Mouse (Mus musculus) myocyte (in vitro differentiated cells): ENCODE measurements around the gene Gatad2a. TPM values are rescaled to one million over a fixed set of nuclear protein-coding genes. Genes with fewer than 3 reads are reported as not detected.
A peak's percentile ranks its signal among the peaks of the same experiment; 100 is the strongest.

Experiments
- H3K27me3 ChIP-seq: one replicate; pipeline ENCODE4 v1.6.1; 2011; ENCODE audit not compliant: control insufficient read depth, insufficient read depth, insufficient read length
- H3K36me3 ChIP-seq: one replicate; pipeline ENCODE4 v1.6.1; 2011; ENCODE audit not compliant: control insufficient read depth, insufficient read depth
- H3K4me2 ChIP-seq: one replicate; pipeline ENCODE4 v1.6.1; 2011; ENCODE audit warnings: low read depth, control low read depth
- H3K4me3 ChIP-seq: one replicate; pipeline ENCODE4 v1.5.1; 2011; ENCODE audit warnings: mild to moderate bottlenecking, control low read depth, moderate library complexity
- H3K79me2 ChIP-seq: one replicate; pipeline ENCODE4 v1.6.1; 2011; ENCODE audit not compliant: control insufficient read depth, insufficient read depth
- H3ac ChIP-seq: one replicate; pipeline ENCODE4 v1.6.1; 2011; ENCODE audit not compliant: control insufficient read depth, insufficient read length
- CEBPB ChIP-seq: IDR thresholded peaks from 2 replicates; pipeline ENCODE4 v1.6.1; 2011; ENCODE audit warnings: mild to moderate bottlenecking, moderate library complexity; ENCODE audit not compliant: poor library complexity, insufficient read depth, severe bottlenecking
- E2F4 ChIP-seq: IDR thresholded peaks from one replicate; pipeline ENCODE4 v1.6.1; 2011; ENCODE audit warnings: mild to moderate bottlenecking, control low read depth, moderate library complexity; ENCODE audit not compliant: insufficient read depth
- MAX ChIP-seq: IDR thresholded peaks from one replicate; pipeline ENCODE4 v1.6.1; 2011; ENCODE audit warnings: low read depth, mild to moderate bottlenecking, control low read depth
- MYOD1 ChIP-seq, 3 experiments: IDR thresholded peaks; one replicate each; pipeline ENCODE4 v1.6.1; 2011; ENCODE audit warnings: control low read depth in 2 of 3, low read depth in 2 of 3, mild to moderate bottlenecking in 2 of 3, moderate library complexity in 1 of 3; ENCODE audit not compliant: insufficient read length in 2 of 3, control insufficient read depth in 1 of 3
- MYOG ChIP-seq, 3 experiments: IDR thresholded peaks; one replicate each; pipeline ENCODE4 v1.6.1; 2011; ENCODE audit warnings: control low read depth in 2 of 3, low read depth in 2 of 3, mild to moderate bottlenecking in 2 of 3; ENCODE audit not compliant: insufficient read length in 2 of 3, control insufficient read depth in 1 of 3, insufficient read depth in 1 of 3
- POLR2A ChIP-seq: IDR thresholded peaks from one replicate; pipeline ENCODE4 v1.6.1; 2011; ENCODE audit warnings: low read depth, mild to moderate bottlenecking, control low read depth, moderate library complexity; ENCODE audit not compliant: insufficient read length
- POLR2AphosphoS2 ChIP-seq: IDR thresholded peaks from one replicate; pipeline ENCODE4 v1.6.1; 2011; ENCODE audit warnings: low read depth, control low read depth; ENCODE audit not compliant: insufficient read length
- REST ChIP-seq: IDR thresholded peaks from one replicate; pipeline ENCODE4 v1.6.1; 2011; ENCODE audit warnings: mild to moderate bottlenecking, control low read depth, moderate library complexity; ENCODE audit not compliant: insufficient read depth, insufficient read length
- SRF ChIP-seq: IDR thresholded peaks from one replicate; pipeline ENCODE4 v1.6.1; 2011; ENCODE audit warnings: low read depth; ENCODE audit not compliant: control insufficient read depth, insufficient read length
- TCF12 ChIP-seq: IDR thresholded peaks from one replicate; pipeline ENCODE4 v1.6.1; 2011; ENCODE audit warnings: mild to moderate bottlenecking, control low read depth; ENCODE audit not compliant: poor library complexity, insufficient read depth, severe bottlenecking
- TCF3 ChIP-seq: IDR thresholded peaks from one replicate; pipeline ENCODE4 v1.6.1; 2011; ENCODE audit warnings: low read depth, control low read depth; ENCODE audit not compliant: insufficient read length
- USF1 ChIP-seq: IDR thresholded peaks from one replicate; pipeline ENCODE4 v1.6.1; 2011; ENCODE audit warnings: low read depth, mild to moderate bottlenecking, control low read depth, moderate library complexity
- polyA plus RNA-seq: library from polyadenylated mRNA; unstranded; fragments of >200 nt; fragmentation: generic; extraction: Trizol; gene quantifications from one replicate; pipeline ENCODE4 v1.2.1, GENCODE M21; 2012; ENCODE audit warnings: missing spikeins

Gene Gatad2a
- polyA plus RNA-seq, 1 experiment = 46.7 TPM

DNA sequence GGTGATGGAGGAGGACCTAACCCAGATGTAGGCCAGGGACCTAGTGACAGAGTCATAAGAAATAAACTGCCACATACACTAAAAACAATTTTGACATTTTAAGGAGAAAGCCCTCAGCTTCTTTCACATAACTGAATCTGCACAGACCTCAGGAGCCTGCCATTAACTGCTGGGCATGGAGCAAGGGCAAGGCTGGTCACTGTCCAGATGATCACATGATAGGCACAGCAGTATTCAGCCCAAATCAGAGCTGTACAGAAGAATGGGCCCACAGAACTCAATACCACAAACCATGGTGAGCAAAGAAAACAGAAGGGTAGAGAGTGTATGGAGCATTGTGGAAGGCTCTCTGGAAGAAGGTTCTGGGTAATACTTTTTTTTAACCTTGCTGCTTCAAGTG is 69.3 kb downstream of the Gatad2a start:
- no peak for TF ChIP-seq POLR2AphosphoS2
- no peak for TF ChIP-seq TCF12
- TF ChIP-seq SRF = no peak
- TF ChIP-seq MYOG (IDR thresholded peaks at IDR 0.05; ENCODE audit: control insufficient read depth in 1 of 3, insufficient read depth in 1 of 3, insufficient read length in 2 of 3, low read depth in 2 of 3) = no peak
- TF ChIP-seq USF1 = no peak
- no peak for TF ChIP-seq POLR2A
- TF ChIP-seq REST = no peak
- no peak for TF ChIP-seq MAX
- no peak for TF ChIP-seq CEBPB
- TF ChIP-seq TCF3 = no peak
- Histone ChIP-seq H3K4me3 (no peak overlapping the region), H3ac (no peak overlapping the region), H3K36me3 (peaks cover 6% of the 10 kb centered on the region), H3K79me2 (peaks cover 84% of the 10 kb centered on the region), H3K27me3 (no peaks in the 10 kb centered on the region), H3K4me2 (no peak overlapping the region)

DNA sequence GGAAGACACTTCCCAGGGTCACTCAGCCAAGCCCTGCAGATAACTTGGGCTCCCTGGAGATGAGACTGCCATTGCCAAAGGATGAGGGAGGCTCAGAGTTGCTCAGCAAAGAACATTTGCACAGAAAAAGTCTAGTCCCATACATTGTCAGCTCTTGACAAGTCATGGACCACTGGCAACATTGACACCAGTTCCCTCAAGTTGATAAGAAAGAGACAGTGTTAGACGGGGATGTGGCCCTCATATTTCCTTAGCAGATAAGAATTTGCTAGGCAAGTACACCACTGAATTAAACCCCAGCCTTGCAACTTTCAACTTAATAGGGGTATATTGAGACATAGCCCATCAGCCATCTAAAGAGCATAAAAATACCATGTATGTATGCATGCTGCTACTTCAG is 72.2 kb downstream of the Gatad2a start:
- Histone ChIP-seq H3K79me2 (peaks cover 69% of the 10 kb centered on the region), H3K36me3 (peaks cover 6% of the 10 kb centered on the region), H3ac (no peak overlapping the region), H3K4me2 (no peak overlapping the region), H3K4me3 (no peak overlapping the region), H3K27me3 (no peaks in the 10 kb centered on the region)
- TF ChIP-seq SRF = no peak
- TF ChIP-seq POLR2AphosphoS2 = no peak
- TF ChIP-seq CEBPB = no peak
- TF ChIP-seq TCF3 = no peak
- TF ChIP-seq TCF12 = no peak
- no peak for TF ChIP-seq E2F4
- no peak for TF ChIP-seq MYOD1 (IDR thresholded peaks at IDR 0.05; ENCODE audit: control insufficient read depth in 1 of 3, insufficient read length in 2 of 3, low read depth in 2 of 3)
- TF ChIP-seq MAX = no peak
- TF ChIP-seq USF1 = no peak

DNA sequence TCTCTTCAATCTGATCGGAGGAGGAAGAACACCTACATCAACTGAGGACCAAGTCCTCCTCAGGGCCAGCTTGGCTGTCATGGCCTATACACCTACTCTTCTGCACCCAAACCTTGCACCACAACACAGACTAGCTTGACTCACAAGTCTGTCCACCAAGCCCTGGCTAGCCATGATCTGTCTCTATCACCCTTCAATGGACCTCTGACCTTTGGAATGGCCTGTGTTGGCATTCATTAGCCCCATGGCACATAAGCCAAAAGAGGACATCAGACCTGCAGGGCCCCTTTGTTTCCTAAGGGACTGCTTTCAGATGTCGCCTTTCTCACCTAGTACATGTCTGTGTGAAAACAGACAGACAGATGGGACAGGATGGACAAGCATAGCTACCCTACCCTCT is 75.0 kb downstream of the Gatad2a start:
- TF ChIP-seq POLR2AphosphoS2 (no peak), POLR2A (no peak), MYOD1 (IDR thresholded peaks at IDR 0.05; ENCODE audit: control insufficient read depth in 1 of 3, insufficient read length in 2 of 3, low read depth in 2 of 3) (no peak), TCF3 (no peak), E2F4 (no peak), REST (no peak), MAX (no peak), SRF (no peak)
- Histone ChIP-seq H3K27me3 (no peaks in the 10 kb centered on the region), H3K36me3 (peaks cover 13% of the 10 kb centered on the region), H3K79me2 (peaks cover 56% of the 10 kb centered on the region), H3K4me2 (no peak overlapping the region), H3K4me3 (no peak overlapping the region), H3ac (no peak overlapping the region)

DNA sequence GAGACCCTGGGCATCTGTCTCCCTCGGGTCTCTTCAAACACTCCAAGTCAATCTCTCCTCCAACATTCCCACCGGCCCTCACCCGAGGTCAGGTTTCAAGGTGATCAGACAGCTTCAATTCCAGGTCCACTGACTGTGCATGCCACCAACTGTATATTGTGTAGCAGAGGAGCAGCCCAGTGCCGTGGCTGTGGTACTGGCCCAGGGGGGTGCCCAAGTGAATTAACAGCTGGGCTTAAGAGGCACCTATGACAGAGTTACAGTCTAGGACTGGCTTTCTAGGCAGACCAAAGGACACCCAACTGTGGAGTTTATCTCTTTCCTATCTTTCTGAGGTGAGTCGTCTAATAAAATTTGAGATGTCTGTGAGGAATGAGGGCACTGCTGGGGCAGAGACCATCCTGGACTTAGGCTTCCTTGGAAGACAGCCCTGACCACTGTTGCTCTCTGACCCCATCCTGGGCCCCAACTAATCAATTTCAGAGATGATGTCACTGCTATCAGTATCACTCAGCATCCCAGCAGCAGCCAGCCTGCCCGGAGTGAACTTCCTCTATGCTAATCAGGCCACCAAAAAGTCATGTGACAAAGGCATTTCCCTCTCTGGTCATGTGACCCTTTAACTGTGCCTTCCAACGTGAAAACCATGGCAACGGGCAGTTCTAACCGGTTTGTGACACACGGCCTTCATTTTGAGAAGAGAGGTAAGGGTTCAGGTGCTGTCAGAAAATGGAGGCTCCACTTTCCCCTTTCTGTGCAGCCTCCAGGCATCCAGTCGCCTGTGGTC is 76.1 kb downstream of the Gatad2a start:
- no peak overlapping the region for H3K4me3 ChIP-seq
- peak; percentile 86 for TF ChIP-seq USF1
- no peak for TF ChIP-seq TCF3
- H3K79me2 ChIP-seq = peaks cover 46% of the 10 kb centered on the region
- peak overlapping the region; percentile 57 for H3K4me2 ChIP-seq
- peaks cover 13% of the 10 kb centered on the region for H3K36me3 ChIP-seq
- no peaks in the 10 kb centered on the region for H3K27me3 ChIP-seq
- no peak overlapping the region for H3ac ChIP-seq

DNA sequence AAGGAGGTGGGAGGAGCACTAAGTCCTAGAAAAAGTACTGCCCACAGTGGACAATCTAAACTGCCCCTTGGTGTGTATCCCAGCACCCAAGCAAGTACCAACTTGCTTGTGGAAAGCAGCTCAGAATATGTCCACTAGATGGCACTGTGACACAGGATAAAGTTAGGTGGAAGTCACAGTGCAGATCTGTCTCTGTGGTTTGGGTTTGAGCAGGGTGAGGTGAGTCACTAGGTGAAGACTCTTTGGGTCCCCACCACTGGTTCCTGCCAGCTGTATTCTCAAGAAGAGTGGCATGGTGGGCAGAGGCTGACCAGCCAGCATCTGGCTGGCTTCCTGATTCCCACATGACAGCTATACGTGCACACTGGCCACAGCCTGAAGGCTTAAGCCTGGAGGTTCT is 77.2 kb downstream of the Gatad2a start:
- Histone ChIP-seq H3K27me3 (no peaks in the 10 kb centered on the region), H3K79me2 (peaks cover 35% of the 10 kb centered on the region), H3K36me3 (peaks cover 13% of the 10 kb centered on the region), H3ac (no peak overlapping the region), H3K4me3 (no peak overlapping the region), H3K4me2 (peak overlapping the region; percentile 57)
- TF ChIP-seq MAX (no peak), POLR2AphosphoS2 (no peak), MYOD1 (IDR thresholded peaks at IDR 0.05; ENCODE audit: control insufficient read depth in 1 of 3, insufficient read length in 2 of 3, low read depth in 2 of 3) (peak in 1 of 3 experiments; percentile 46)
